Mouse (Mus musculus) embryo, embryonic 11 days (tissue): ENCODE measurements around the gene 4930415O20Rik.
"Not testable (repeated sequence)": the region's sequence is repeated elsewhere in the genome, so short reads cannot be mapped to it uniquely, and the experiment has no call there.

Source experiments
- DNase-seq: peaks from one replicate; pipeline ENCODE4 v3.0.0-alpha.2; 2015

Gene 4930415O20Rik

DNA sequence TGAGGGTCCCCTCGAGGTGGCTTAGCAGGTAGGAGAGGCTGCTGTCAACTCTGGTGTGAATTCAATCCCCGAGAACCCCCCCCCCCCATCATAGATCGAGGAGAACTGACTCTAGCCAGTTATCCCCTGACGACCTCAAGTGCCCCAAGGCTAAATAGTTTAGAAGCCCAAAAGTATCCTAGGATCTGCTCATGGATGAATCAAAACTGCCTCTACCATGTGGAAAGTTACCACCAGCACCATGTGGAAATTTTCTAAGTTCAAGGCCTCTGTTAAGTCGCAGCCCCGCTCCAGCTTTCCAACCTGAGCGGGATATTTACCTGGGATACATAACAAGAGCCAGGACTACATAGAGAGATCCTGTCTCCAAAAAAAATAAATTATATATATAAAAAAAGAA lies 1.6 kb upstream of the 4930415O20Rik start:
- no peak for DNase-seq

DNA sequence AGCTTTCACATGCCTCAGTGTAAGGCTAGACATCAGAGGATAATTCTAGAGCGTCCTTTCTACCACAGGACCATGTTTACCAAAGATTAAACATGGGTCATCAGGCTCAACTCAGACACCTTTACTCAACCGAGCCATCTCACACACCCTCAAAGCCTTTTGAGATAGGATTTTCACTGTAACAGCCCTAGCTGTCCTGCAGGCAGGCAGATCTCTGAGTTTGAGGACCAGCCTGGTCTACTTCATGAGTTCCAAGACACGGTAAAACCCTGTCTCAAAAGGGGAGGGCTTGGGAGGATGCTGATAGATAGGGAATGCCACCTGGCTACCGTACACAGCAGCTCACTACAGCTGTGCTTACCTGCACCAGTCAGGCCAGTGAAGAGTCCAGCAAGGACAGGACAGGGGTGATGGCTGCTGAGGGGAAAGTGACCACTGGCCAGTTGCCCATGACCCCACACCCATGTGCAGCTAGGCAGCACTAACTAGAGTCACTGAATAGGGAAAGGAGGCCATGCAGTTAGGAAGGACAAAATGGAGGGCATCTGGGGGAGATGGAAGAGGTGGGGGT lies 924 bp upstream of the 4930415O20Rik start:
- DNase-seq: no peak

DNA sequence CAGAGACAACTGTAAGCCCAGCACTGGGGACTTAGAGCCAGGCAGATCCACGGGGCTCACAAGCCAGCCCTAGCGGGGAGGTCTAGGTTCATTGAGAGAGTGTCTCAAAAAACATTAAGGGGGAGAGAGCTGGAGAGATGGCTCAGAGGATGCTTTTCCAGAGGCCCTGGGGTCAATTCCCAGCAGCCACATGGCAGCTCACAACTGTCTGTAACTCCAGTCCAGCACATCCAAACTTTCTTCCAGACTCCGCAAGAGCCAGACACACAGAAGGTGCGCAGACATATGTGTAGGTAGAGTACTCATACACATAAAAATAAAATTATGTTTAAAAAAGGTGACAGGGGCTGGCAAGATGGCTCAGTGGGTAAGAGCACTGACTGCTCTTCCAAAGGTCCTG lies 2.5 kb downstream of the 4930415O20Rik start:
- no peak for DNase-seq

DNA sequence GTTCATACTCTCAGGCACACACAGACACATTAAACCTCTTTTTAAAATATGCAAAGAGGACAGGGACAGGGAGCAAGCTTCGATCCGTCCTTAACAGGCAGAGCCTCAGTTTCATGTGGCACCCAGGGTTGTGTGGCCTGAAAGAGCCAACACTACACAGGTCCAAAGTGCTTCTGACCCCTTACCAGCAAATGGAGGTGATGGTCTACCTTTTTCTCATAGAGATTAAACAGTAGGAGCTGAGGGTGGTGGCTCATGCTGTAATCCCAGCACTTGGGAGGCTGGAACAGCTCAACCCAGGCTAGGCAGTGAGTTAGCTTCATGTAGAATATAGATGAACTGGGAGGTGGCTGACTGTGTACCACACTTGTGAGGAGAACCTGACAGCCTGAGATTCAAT lies 8.5 kb downstream of the 4930415O20Rik start:
- no peak for DNase-seq

DNA sequence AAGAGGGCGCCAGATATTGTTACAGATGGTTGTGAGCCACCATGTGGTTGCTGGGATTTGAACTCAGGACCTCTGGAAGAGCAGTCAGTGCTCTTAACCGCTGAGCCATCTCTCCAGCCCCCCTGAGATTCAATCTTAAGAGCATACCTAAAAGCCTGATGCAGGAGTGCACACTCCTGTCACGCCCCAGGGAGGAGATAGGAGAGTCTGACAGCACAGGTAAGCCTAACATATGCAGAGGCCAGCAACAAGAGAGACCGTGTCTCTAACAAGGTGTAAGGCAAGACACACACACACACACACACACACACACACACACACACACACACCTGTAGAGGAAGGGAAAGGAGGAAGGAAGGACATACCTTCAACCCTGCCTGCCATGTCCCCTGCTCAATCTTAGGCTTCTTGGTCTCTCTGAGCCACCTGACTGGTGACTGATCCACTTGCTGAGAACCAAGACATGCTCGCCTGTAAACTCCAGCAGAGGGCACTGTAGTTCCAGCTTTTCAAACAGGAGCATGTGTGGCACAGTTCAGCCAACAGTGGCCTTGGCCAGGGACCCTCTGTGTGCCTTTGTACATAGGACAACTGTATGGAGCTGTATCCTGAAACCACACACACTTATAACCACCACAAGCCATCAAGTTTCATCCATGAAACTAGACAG lies 9.1 kb downstream of the 4930415O20Rik start:
- DNase-seq: peak; percentile 88

DNA sequence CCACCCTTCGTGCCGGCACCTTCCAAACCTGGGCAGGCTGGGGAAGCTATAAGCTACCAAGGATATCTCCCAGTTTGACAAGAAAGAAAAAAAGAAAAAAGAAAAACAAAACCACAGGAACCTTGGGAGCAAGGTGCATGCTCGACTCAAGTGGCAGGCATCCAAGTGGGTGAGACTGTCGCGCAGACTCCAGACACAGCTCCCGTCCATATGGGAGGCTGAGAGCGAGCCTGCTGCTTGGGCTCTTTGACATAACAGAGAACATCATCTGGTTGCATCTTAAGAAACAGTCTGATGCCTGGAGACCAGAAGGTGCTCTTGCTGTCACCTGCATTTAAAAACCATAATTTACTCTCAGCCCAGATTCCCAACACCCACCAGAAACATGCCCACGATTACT lies 11.6 kb downstream of the 4930415O20Rik start:
- DNase-seq: no peak

DNA sequence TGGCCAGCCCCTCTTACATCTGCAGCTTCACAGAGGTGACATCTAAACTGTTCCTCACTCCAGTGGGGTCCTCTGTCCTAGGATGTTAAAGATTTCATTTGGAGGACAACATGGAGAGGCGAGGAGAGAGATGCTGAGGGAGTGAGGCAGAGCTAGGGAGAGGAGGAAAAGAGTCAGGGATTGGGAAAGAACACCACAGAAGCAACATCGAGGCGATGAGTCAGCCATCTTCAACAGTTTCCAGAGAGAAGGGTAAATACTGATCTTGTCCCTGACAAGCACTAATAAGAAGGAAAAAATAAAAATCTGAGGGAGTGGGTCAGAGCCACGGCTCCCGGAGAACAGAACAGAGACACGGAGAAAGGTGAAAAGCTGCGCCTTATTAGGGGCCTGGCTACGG lies 12.2 kb downstream of the 4930415O20Rik start:
- no peak for DNase-seq

DNA sequence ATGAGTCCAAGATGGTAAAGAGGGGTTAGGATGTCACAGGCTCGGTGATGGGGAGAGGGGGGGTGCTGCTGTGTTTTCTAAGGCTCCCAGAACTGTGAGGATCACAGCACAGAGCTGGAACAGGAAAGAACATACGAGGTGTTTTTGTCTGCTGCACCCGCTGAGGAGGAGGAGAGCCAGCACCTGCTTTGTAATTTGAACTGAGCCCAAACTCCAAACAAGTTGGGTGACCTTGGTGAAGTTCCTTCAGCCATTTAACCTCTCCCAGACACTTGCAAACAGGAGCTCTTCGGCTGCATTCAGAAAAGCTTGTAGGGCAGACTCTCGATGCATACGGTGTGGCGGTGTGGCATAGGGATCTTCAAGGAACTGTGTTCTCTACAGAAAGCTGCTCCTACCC lies 14.6 kb downstream of the 4930415O20Rik start:
- DNase-seq: no peak

DNA sequence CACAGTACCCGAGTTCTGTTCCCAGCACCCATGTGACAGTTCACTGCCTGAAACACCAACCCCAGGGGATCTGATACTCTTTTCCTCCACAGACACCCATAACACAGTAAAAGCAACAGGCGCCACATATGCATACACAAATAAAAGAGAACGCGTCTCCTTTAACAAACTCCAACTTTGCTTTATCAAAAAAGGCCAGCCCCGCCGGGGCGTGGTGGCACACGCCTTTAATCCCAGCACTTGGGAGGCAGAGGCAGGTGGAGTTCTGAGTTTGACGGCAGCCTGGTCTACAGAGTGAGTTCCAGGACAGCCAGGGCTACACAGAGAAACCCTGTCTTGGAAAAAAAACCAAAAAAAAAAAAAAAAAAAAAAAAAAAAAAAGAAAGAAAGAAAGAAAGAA lies 15.3 kb downstream of the 4930415O20Rik start:
- not testable (repeated sequence) for DNase-seq

DNA sequence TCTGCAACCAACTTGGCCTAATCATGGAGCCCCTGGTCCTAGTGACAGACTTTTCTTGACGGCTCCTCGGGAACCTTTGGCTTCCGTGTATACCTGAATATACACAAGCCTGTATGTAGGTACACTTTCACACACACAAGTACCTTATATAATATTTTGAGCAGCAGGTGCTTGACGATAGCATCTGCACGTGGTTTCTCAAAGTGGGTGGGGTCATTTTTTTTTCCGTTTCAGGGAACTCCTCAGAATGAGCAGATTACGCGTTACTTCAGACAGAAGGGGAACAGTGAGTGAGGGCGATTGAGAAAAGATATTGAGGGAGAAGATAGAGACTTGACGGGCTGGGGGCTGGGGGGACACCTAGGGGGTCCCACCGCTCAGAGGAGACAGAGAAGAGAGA lies 16.9 kb downstream of the 4930415O20Rik start:
- DNase-seq: no peak

DNA sequence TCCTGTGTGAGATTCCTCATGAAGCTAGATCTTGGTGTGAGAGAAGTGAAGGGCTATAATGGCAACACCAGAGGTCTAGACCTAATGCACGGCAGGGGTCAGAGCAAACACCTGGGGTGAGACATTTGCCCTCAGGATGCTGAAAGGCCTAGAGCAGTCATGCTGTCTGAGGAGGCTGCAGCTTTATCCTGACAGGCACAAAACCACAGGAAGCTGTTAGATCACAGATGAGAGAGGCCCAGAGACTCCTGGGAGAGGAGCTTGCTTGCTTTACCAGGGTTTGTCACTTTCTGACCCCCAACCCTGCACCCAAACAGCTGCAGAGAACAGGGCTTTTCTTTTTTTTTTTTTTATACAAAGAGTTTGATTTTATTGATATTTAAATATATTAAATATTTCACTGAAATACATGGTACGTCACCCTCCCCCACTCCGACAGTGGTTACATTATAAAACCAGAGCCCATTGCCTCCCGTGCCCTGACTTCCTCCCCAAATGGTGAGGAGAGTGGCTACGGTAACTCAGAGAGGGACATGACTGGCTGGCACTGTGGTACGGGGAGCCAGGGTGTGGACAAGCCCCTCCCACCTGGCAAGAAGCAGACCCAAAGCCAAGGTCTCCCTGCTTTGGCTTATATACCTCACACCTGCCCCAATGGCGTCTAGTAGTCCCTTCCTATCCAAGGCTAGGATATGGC lies 19.0 kb downstream of the 4930415O20Rik start:
- no peak for DNase-seq

DNA sequence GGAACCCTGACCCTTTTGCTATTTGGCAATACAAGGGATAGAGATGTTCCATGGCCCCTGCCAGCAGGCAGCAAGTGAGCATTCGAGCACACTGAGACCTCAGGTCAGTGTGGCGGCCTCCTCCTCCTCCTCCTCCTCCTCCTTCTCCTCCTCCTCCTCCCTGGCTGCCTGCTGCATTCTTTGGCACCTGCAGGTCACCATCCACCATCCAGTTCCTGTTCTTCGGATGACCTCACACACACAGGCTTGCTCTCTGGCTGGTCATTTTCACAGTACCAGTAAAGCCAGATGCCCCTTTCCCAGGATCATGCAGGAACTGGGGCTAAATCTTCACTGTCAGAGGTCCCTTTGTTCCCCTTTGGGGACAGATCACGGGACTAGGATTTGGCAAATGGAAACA lies 20.6 kb downstream of the 4930415O20Rik start:
- DNase-seq: no peak

DNA sequence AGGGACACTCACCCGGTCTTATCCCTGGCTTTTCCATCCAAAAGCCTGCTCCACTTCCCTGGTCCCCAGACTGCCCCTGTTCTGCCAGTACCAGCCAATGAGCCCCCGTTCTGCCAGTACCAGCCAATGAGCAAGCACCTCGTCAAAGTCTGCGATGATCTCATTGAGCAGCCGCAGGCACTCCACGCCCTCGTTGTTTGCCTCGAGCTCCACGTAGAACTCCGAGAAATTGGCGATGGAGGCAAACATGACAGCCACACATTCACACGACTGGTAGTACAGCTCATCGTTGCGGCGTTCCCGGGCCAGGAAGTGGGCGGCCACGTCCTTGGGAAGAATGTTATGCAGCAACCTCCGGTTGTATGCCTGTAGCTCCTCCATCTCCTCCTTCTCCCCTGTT lies 23.4 kb downstream of the 4930415O20Rik start:
- DNase-seq: no peak

DNA sequence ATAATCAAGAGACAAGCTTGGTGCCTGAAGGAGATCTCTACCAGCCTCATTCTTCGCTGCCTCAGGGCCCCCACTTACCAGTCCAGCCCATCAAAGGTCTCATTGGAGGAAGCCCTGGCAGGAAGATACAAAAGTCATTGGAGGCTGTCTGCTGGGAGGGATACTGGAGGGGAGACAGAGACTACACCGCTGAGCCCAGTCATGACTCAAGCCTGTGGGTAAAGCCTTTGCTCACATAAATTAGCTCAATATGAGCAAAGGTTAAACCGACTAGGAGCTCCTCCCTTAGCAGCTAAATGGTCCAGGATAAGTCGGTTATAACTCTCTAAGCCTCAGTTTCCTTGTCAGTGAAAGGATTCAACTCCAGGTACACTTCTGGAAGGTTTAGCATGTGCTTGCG lies 24.2 kb downstream of the 4930415O20Rik start:
- no peak for DNase-seq

DNA sequence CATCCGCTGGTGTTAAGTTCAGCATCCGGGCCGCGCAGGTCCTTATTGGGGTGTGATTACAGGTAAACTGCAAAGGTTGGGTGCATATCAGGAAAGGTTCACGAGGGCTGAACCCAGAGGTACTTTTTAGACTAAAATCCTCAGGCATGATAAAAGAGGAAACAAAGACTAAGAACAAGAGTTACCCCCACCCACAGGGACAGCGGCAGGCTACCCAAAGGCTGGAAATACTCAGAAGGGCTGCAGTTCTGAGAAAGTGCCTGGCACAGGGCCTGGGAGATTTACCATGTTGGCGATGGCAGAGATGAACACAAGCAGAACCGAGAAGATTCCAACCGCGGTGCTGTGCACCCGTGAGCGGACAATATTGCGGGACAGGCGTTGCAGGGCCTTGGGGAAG lies 25.8 kb downstream of the 4930415O20Rik start:
- DNase-seq: no peak

DNA sequence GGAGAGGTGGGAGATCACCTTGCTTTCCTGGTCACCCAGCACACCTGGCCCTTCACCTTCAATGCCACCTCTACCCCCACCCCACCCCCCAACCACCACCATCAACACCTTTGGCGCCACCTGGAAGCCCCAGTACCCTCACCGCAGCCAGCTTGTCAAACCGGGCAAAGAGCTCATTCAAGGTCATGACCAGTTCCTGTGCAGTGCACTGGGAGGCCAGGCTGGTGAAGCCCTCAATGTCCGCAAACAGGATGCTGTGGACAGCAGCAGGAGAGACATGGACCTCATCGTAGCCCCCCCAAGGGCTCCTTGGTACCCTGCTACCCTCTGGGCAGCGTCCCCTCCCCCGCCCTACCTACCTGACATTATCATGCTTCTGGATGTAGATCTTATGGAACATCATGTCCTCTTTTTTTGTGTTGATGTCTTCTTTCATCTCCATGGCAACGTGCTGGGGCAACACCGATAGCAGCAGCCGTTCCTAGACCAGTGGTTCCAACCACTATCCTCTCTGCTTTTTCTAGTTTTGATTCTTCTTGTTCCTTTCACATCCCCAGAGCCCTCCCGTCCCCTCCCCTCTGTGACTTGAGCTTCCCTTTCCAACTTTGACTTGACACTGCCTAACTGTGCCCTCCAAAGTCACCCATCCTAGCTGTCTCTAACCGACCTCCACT lies 29.4 kb downstream of the 4930415O20Rik start:
- DNase-seq: no peak

DNA sequence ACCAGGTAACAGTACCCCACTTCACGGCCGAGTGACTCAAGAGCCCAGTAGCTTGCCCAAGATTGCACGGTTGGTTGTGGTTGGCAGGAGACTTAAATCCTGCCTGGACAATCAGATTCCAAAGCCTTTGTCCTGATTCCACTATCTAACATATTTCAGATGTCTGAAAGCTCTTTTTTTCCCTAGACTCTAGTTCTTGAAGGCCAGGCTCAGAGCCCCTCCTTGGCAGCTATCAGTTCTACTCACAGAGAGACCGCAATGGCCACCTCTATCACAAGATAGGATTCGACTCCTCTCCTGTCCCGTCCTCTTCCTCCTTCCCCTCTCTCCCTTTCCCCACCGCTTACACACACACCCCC lies 31.0 kb downstream of the 4930415O20Rik start:
- no peak for DNase-seq

DNA sequence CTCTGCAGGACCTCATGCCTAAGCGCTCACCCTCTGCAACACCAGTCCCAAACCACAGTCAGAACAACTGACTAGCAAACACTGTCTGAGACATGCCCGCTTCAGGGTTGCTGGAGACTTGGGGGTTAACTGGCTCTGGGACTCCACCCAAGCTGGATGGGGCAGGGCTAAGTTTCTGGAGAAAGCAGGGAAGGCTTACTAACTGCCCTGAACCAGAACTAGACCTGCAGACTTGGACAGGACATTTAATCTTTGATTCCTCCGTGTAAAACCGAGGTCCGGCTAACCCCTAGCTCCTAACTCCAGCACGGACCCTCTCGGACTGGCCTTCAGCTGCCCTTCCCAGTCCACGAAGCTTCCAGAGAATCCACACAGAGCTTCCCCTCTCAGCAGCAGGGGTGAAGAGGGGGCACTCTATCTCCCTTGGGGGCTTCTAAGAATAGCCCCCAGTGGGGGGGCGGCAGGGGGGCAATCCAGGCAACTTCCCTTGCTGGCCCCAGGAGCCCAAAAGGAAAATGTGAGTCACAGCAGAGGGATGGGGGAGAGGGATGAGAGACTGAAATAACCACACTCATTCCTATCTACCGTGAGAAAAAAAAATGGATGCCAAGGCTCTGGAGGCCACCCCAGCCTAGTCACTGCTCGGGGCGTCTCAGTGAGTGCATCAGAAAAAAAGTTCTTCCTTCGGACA lies 31.5 kb downstream of the 4930415O20Rik start:
- DNase-seq: no peak

DNA sequence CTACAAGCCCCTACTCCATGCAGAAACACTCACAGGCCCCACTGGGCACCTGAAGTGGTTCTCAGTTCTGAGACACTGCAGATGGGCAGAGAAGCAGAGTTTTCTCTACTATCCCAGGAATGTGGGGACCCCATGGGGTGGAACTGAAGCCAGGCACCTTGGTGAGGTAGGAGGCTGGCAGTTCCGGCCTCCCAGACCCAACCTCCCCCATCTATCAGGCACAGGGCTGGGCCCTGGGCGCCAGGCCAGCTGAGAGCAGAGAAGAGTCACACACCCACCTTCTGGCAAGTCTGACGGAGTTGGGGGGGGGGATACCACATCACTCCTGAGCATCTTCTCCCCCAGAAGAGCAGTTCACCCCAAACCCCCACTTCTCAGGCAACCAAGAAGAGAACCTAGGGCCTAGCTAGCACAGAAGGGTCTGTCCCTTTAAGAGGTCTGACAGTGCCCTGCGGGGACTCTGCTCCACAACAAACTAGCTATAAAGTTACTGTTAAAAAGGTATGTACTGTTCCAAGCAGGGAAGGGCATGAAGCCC lies 32.2 kb downstream of the 4930415O20Rik start:
- no peak for DNase-seq

DNA sequence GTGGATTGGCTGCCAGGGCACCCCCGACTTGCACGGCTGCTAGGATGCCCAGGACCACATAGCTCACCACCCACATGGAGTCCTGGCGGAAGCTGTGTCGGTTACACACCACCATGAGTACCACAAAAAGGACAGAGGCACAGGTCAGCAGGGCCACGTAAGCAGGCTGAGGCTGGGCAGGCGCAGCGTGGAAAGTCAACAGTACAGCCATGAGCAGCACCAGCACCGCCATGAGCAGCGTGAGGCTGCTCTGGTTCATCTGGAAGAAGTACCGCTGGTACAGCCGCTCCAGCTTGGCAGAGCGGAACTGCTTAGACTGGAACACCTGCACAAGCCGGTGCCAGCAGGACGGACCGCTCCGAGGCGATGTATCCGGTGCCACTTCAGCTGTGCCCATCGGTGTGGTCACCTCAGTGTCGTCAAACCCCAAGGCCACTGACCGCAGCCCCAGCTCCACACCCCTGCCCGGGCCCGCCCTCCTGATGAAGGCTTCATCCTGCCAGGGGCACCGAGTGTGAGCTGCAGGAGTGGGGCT lies 33.3 kb downstream of the 4930415O20Rik start:
- no peak for DNase-seq

DNA sequence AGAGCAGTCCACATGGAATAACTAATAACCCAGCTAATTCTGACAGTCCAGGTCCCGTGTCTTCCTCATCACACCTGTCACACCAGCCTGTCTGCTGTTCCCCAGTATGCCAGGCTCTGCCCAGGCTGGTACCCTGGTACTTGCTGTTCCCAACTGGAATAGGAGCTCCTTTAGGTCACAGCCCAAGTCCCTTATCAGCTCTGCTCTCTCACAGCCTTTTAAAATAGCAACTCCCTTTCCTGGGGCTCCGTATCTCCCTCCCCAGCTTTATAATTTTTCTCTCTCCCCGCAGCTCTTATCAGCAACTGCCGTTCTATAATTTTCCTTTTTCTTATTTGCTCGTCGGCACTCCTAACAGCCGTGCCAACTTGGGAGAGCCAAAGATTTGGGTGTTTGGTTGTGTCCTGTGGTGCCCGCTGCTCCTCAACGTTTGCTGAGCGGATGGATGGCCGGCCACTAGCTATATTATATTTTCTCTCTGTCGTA lies 35.3 kb downstream of the 4930415O20Rik start:
- DNase-seq: no peak

DNA sequence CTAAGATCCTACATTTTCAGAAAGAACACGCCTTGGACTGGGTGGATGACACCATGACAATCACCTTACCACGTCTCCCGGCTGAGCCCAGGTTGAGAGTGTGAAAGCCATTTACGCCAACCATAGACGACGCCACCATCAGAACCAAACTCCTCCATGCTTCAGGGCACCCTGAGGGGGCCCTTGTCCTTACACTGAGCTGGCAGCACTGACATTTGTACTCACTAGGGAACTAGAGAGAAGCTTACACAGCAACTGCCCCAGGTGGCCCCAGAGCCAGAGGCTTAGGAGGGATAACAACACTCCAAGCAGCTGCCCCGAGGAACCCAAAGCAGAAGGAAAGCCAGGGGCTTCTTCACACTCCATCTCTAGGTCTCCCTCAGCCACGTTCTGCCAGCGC lies 35.9 kb downstream of the 4930415O20Rik start:
- no peak for DNase-seq

DNA sequence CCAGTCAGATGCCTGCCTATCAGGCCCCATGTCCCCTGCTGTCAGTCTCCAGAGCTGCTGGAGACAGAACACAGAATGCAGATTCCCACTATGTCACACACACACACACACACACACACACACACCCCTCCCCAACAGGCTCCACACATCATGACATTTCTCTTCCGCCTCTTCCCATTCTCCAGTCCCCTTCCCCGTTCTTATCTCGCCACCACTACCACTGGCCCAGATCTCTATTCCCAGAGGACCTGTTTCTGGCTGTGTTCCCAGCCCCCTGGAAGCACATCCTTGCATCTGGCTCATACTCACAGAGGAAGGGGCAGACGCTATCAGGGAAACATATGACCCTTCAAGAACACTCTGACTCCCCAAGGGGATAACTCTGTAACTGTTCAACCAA lies 36.8 kb downstream of the 4930415O20Rik start:
- no peak for DNase-seq
